In genomic region chr11:116809520-116809919, GRCm38 (mm10) we compare ENCODE assay signal across 19 mouse cellular contexts. TPM values are rescaled to one million over a fixed set of nuclear protein-coding genes. Genes with fewer than 3 reads are reported as not detected.
A peak's percentile ranks its signal among the peaks of the same experiment; 100 is the strongest.
DNase-seq lines count a peak whose midpoint lies in the region; ATAC-seq and TF ChIP-seq lines count a peak whose summit lies in the region.
"Had no signal": no experiment of that assay in that cellular context is flagged by ENCODE, and none has a peak within 500 bp of the region (broad histone marks: within the 10 kb centered on the region; RNA-seq: fewer than 3 reads in every experiment).

No protein-coding gene starts in this region.

- H3K27ac ChIP-seq in hindbrain, embryonic 10.5 days = peak overlapping the region; percentile 93; the same call in 1 of the 2 replicates
- H3K27ac ChIP-seq in hindbrain, postnatal 0 days = no peak overlapping the region
- H3K27ac ChIP-seq in embryonic facial prominence, embryonic 10.5 days (replicated peaks) = 0 out of 2 replicates have a peak overlapping the region, but pooled peaks have one; percentile 1
- H3K27ac ChIP-seq: liver, embryonic 14.5 days had no signal

- H3K4me1 ChIP-seq in hindbrain, embryonic 10.5 days (replicated peaks) = peaks cover 67% of the 10 kb centered on the region
- H3K4me1 ChIP-seq in hindbrain, postnatal 0 days (ENCODE audit: insufficient read depth, low read length) = peaks cover 45% of the 10 kb centered on the region
- peaks cover 62% of the 10 kb centered on the region for H3K4me1 ChIP-seq in embryonic facial prominence, embryonic 10.5 days

- no peak for TF ChIP-seq CTCF in hindbrain, postnatal 0 days (IDR thresholded peaks at IDR 0.05; ENCODE audit: low read depth)

- H3K9me3 ChIP-seq in hindbrain, embryonic 10.5 days = no peaks in the 10 kb centered on the region
- no peaks in the 10 kb centered on the region for H3K9me3 ChIP-seq in hindbrain, postnatal 0 days (ENCODE audit: low read length)
- no peaks in the 10 kb centered on the region for H3K9me3 ChIP-seq in embryonic facial prominence, embryonic 10.5 days

- H3K4me2 ChIP-seq in hindbrain, postnatal 0 days (ENCODE audit: low read depth, low read length) = no peak overlapping the region
- H3K4me2 ChIP-seq: heart, embryonic 11.5 days had no signal

- peak; percentile 42 for DNase-seq in cerebellum, adult 11-12 months
- no peak for DNase-seq in hindbrain, embryonic 10.5 days (ENCODE audit: low spot score)
- no peak for DNase-seq in hindbrain, postnatal 0 days (ENCODE audit: low spot score)
- DNase-seq in embryonic facial prominence, embryonic 10.5 days (ENCODE audit: low spot score) = no peak
- DNase-seq in right cerebral cortex, postnatal 25 days = no peak
- DNase-seq in adrenal gland, adult 8-10 months = no peak
- DNase-seq: adrenal gland, postnatal 14 days; gastrocnemius, postnatal 10 days; heart, postnatal 4 days; thymus, adult 2 months had no signal

- H3K9ac ChIP-seq in hindbrain, postnatal 0 days (replicated peaks; ENCODE audit: low read length) = no peak overlapping the region
- H3K9ac ChIP-seq: liver, embryonic 14.5 days had no signal

- WGBS in hindbrain, embryonic 10.5 days = 80% methylated on average over 8 of the region's 8 CpGs
- 62% methylated on average over 8 of the region's 8 CpGs for WGBS in hindbrain, postnatal 0 days
- 83% methylated on average over 8 of the region's 8 CpGs for WGBS in embryonic facial prominence, embryonic 10.5 days

- ATAC-seq in cerebellum, adult (ENCODE audit: insufficient number of reproducible peaks, low FRiP score, low TSS enrichment) = no peak
- ATAC-seq in hindbrain, postnatal 0 days = no peak
- ATAC-seq in megakaryocyte-erythroid progenitor cell, adult 5-6 weeks (replicated peaks; ENCODE audit: low FRiP score, low TSS enrichment, poor library complexity, severe bottlenecking) = 0 out of 2 replicates have a peak, but pooled peaks have one; percentile 19
- ATAC-seq: lung, postnatal 0 days had no signal

- 0 out of 2 replicates have a peak, but pooled peaks cover 2% of the 10 kb centered on the region for H3K36me3 ChIP-seq in hindbrain, embryonic 10.5 days
- no peaks in the 10 kb centered on the region for H3K36me3 ChIP-seq in hindbrain, postnatal 0 days (ENCODE audit: insufficient read depth, low read length)
- no peaks in the 10 kb centered on the region for H3K36me3 ChIP-seq in embryonic facial prominence, embryonic 10.5 days (replicated peaks)

- H3K27me3 ChIP-seq in hindbrain, embryonic 10.5 days (ENCODE audit: insufficient read depth, poor library complexity, severe bottlenecking) = peaks cover 9% of the 10 kb centered on the region
- H3K27me3 ChIP-seq in hindbrain, postnatal 0 days (ENCODE audit: insufficient read depth, low read length) = no peaks in the 10 kb centered on the region
- peaks cover 24% of the 10 kb centered on the region; the same call in 1 of the 2 replicates for H3K27me3 ChIP-seq in embryonic facial prominence, embryonic 10.5 days (replicated peaks; ENCODE audit: low read depth, poor library complexity, severe bottlenecking)

- H3K4me3 ChIP-seq in hindbrain, embryonic 10.5 days = no peak overlapping the region
- H3K4me3 ChIP-seq in hindbrain, postnatal 0 days (ENCODE audit: low read length) = no peak overlapping the region
- H3K4me3 ChIP-seq in embryonic facial prominence, embryonic 10.5 days = no peak overlapping the region

RNA-seq across cellular contexts. Expression of gene Mxra7, which starts 18.3 kb away (rescaled TPM):
- polyA plus RNA-seq in hindbrain, embryonic 10.5 days (2016; fragmentation: Nextera tagmentation; extraction: Ambion mirVana) = 30.6 and 71.7 TPM in 2 replicates
- total RNA-seq in hindbrain, postnatal 0 days (2014; rRNA removed) = 36.6 and 38.3 TPM in 2 replicates
- 41.9 and 50.2 TPM in 2 replicates for polyA plus RNA-seq in hindbrain, postnatal 0 days (2015; fragmentation: Nextera tagmentation; extraction: Ambion mirVana)
- polyA plus RNA-seq in embryonic facial prominence, embryonic 10.5 days (2016; fragmentation: Nextera tagmentation; extraction: Ambion mirVana) = 18.1 and 23.2 TPM in 2 replicates
- total RNA-seq in megakaryocyte-erythroid progenitor cell, adult 5-6 weeks (2014; fragmentation: Nextera tagmentation) = not detected in 2 replicates
- 0.61 TPM in 1 of 2 replicates, not detected in the other for total RNA-seq in megakaryocyte-erythroid progenitor cell, adult 5-6 weeks (2017)
- 100 to 1,000 TPM in 2 of 4 experiments, 10 to 100 TPM in 2; 43.8 to 117 (median 81.5) TPM for total RNA-seq in adrenal gland, adult 8-10 months (2022)
- total RNA-seq: megakaryocyte, adult 5-6 weeks had no signal

RNA-seq across cellular contexts. Expression of gene Mettl23, which starts 33.6 kb away (rescaled TPM):
- 61.4 and 62.3 TPM in 2 replicates for polyA plus RNA-seq in hindbrain, embryonic 10.5 days (2016; fragmentation: Nextera tagmentation; extraction: Ambion mirVana)
- total RNA-seq in hindbrain, postnatal 0 days (2014; rRNA removed) = 30.1 and 43.2 TPM in 2 replicates
- polyA plus RNA-seq in hindbrain, postnatal 0 days (2015; fragmentation: Nextera tagmentation; extraction: Ambion mirVana) = 50.8 and 54.4 TPM in 2 replicates
- 56.9 and 58.1 TPM in 2 replicates for polyA plus RNA-seq in embryonic facial prominence, embryonic 10.5 days (2016; fragmentation: Nextera tagmentation; extraction: Ambion mirVana)
- total RNA-seq in megakaryocyte-erythroid progenitor cell, adult 5-6 weeks (2014; fragmentation: Nextera tagmentation) = 53.6 and 58.8 TPM in 2 replicates
- total RNA-seq in megakaryocyte-erythroid progenitor cell, adult 5-6 weeks (2017) = 47.2 and 48.2 TPM in 2 replicates
- 10 to 100 TPM; 28.2 to 43.9 (median 32.6) TPM for total RNA-seq in adrenal gland, adult 8-10 months (2022)

RNA-seq across cellular contexts. Expression of gene Jmjd6, which starts 33.7 kb away (rescaled TPM):
- polyA plus RNA-seq in hindbrain, embryonic 10.5 days (2016; fragmentation: Nextera tagmentation; extraction: Ambion mirVana) = 93.4 and 96.9 TPM in 2 replicates
- total RNA-seq in hindbrain, postnatal 0 days (2014; rRNA removed) = 31.9 and 37.5 TPM in 2 replicates
- 48.1 and 48.6 TPM in 2 replicates for polyA plus RNA-seq in hindbrain, postnatal 0 days (2015; fragmentation: Nextera tagmentation; extraction: Ambion mirVana)
- 88.3 and 97.5 TPM in 2 replicates for polyA plus RNA-seq in embryonic facial prominence, embryonic 10.5 days (2016; fragmentation: Nextera tagmentation; extraction: Ambion mirVana)
- total RNA-seq in megakaryocyte-erythroid progenitor cell, adult 5-6 weeks (2014; fragmentation: Nextera tagmentation) = 50.7 and 56.7 TPM in 2 replicates
- total RNA-seq in megakaryocyte-erythroid progenitor cell, adult 5-6 weeks (2017) = 43.5 and 49.5 TPM in 2 replicates
- total RNA-seq in adrenal gland, adult 8-10 months (2022) = 10 to 100 TPM; 31.8 to 41.1 (median 33.4) TPM

RNA-seq across cellular contexts. Expression of gene St6galnac1, which starts 34.2 kb away (rescaled TPM):
- not detected in 2 replicates for polyA plus RNA-seq in hindbrain, embryonic 10.5 days (2016; fragmentation: Nextera tagmentation; extraction: Ambion mirVana)
- total RNA-seq in hindbrain, postnatal 0 days (2014; rRNA removed) = not detected in 2 replicates
- not detected in 2 replicates for polyA plus RNA-seq in hindbrain, postnatal 0 days (2015; fragmentation: Nextera tagmentation; extraction: Ambion mirVana)
- polyA plus RNA-seq in embryonic facial prominence, embryonic 10.5 days (2016; fragmentation: Nextera tagmentation; extraction: Ambion mirVana) = not detected in 2 replicates
- total RNA-seq in megakaryocyte-erythroid progenitor cell, adult 5-6 weeks (2014; fragmentation: Nextera tagmentation) = not detected in 2 replicates
- not detected in 2 replicates for total RNA-seq in megakaryocyte-erythroid progenitor cell, adult 5-6 weeks (2017)
- total RNA-seq in adrenal gland, adult 8-10 months (2022) = under 1 TPM in 3 of 4 experiments, not detected in 1; 0.17 to 0.99 (median 0.19) TPM
- total RNA-seq: adrenal gland, postnatal 14 days; ES-E14; gastrocnemius, postnatal 10 days; heart, postnatal 4 days; megakaryocyte, adult 5-6 weeks had no signal
- polyA plus RNA-seq: heart, embryonic 11.5 days; kidney, embryonic 14.5 days; limb, embryonic 11.5 days; liver, embryonic 14.5 days; lung, postnatal 0 days had no signal

RNA-seq across cellular contexts. Expression of gene Mfsd11, which starts 42.7 kb away (rescaled TPM):
- 25.6 and 27.5 TPM in 2 replicates for polyA plus RNA-seq in hindbrain, embryonic 10.5 days (2016; fragmentation: Nextera tagmentation; extraction: Ambion mirVana)
- total RNA-seq in hindbrain, postnatal 0 days (2014; rRNA removed) = 38.7 and 45.6 TPM in 2 replicates
- 56.8 and 62.8 TPM in 2 replicates for polyA plus RNA-seq in hindbrain, postnatal 0 days (2015; fragmentation: Nextera tagmentation; extraction: Ambion mirVana)
- polyA plus RNA-seq in embryonic facial prominence, embryonic 10.5 days (2016; fragmentation: Nextera tagmentation; extraction: Ambion mirVana) = 23.8 and 26.8 TPM in 2 replicates
- total RNA-seq in megakaryocyte-erythroid progenitor cell, adult 5-6 weeks (2014; fragmentation: Nextera tagmentation) = 17.2 and 21.1 TPM in 2 replicates
- 7.2 and 20.1 TPM in 2 replicates for total RNA-seq in megakaryocyte-erythroid progenitor cell, adult 5-6 weeks (2017)
- total RNA-seq in adrenal gland, adult 8-10 months (2022) = 10 to 100 TPM; 45.7 to 69.2 (median 52.9) TPM

Comparison
In these comparisons a context has a peak if more than half of its experiments do, and no peak if none do; other contexts are left out.
1. RNA of gene Mxra7, which starts 18.3 kb away (total RNA-seq): 43.8 to 117 TPM in adrenal gland, adult 8-10 months and 36.6 to 38.3 TPM in hindbrain, postnatal 0 days; 0.61 TPM in megakaryocyte-erythroid progenitor cell, adult 5-6 weeks; every median in the first group is over 10 times any median in the second.